Mouse (Mus musculus) yolk sac, embryonic 10.5 days (tissue): ENCODE measurements at regions not wholly inside any gene's neighbourhood (a gene's known extent, or its start where the extent isn't known, plus 50 kb on each side); places are given as distances from the start of the nearest gene placed in this dataset.

Source experiments
- DNase-seq: peaks from one replicate; pipeline ENCODE4 v3.0.0-alpha.2; 2017; ENCODE audit warnings: low spot score

DNA sequence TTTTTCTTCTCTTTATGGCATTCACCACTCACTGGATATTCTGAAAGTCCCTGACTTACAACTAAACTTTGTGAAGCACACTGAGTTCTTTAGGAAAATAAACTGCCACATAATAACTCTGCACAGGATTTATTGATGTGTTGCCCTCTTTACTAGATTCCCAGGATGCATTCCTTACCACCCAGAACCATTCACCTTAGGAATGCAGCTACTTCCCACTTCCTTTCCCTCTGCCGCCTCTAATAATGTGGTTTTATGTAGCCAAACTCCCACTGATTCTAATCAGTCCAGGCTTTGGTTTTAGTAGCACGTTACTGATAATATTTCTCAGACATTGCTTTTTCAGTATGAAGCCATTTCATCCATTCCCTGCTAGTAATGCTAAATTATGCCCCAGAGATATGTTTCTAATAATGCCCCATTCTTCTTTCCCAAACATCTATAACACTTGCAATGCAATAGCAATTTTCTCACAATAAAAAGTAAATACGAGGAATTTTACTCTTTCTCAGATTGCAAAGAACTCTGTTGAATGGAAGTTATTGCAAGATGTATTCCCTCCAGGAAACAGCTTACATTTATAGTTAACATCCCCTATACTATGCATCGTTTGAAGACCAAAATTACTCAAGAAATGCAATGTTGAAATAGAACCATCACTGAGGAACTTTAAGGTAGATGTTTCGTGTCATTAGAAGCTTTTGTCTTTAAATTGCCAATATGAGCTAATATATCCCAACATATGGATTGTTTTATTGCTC is 145.2 kb upstream of the Zpld1 start:
- no peak for DNase-seq

DNA sequence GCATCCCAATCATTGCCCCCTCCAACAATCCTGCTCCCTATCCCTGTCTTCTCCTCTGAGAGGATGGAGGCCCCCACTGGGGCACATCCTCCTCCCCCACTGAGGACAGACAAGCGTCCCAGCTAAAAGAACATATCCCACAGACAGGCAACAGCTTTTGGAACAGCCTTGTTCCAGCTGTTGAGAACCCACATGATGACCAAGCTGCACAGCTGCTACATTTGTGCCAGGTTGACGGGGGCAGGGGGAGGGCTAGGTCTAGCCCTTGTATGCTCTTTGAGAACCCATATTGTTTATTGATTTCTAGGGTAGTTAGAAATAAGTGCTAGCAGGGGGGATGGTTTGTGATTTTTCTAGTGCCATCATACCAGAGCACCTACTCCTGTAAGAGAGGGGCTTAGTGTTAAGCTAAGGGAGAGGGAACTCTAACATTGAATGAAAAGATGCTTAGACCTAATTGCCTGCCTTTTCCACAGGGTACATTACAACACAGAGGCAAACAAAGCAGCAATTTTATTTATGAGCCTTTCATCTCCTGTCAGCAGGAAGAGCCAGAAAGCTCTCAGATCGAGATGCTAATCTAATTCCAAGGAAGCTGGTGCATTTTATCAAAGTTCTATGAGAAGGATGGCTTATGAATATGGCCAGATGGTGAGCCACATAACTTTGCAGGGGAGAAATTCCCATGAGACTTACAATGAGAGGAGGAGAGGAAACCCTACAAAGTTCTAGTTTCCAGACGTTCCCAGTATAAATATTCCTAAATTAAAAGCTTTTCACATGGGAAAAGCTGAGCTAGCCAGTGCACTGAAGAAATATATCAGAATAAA is 137.6 kb upstream of the Zpld1 start:
- DNase-seq: no peak

DNA sequence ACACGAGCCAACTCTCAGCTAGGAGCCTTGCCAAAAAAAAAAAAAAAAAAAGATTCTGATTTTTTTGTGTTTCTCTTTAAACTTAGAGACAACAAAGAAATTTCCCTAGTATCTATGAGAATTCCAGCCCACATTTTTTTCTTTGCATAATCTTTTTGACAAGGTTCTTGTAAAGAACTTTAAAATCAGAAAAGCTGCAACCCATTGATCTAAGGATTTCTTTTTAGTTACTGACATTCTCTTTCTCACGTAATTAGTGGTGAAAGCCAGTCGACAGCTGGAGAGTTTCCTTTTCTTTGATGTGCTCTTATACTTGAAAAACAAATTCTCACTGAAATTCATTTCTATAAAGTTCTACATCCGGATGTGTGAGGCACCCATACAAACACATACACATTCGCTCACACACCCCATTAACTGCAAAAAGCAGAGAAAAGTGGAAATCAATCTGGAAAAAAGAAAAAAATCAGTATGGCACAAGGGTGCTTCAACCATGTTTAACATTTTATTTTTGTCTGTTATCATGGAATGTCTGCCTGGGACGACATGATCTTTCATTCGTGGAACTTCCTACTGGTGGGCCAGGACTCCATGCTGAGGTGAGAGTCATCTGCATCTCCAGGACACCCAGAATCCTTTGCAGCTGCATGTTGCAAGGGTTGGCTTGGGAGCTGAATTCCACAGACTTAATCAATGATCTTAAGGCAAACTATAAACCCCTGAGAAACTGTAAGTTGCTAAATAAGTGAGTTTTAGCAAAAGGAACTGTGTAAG is 124.0 kb upstream of the Zpld1 start:
- no peak for DNase-seq

GRCm38 (mm10) chr16:55420876-55421568 is 123.2 kb upstream of the Zpld1 start:
- DNase-seq: no peak

- no peak for DNase-seq
These were observed 121.1 kb upstream of the Zpld1 start for GRCm38 (mm10) chr16:55418871-55419270.

DNA sequence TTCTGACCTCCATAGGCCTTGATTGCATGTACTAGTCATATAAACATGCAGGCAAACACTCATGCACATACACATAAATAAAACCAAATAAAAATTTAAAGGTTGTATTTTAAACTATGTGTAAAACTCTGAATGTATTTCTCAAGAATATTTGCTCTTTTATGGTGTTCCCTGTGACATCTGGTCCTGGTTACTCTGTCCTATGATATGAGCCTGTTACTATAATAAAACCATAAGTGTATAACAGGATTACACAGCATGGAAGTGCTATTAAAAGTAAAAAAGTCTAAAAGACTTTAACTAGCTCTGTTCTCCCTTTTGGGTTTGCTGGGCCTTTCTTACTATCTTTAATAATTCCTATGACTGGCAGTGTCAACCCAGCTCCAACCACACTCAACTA is 103.0 kb upstream of the Zpld1 start:
- no peak for DNase-seq

DNA sequence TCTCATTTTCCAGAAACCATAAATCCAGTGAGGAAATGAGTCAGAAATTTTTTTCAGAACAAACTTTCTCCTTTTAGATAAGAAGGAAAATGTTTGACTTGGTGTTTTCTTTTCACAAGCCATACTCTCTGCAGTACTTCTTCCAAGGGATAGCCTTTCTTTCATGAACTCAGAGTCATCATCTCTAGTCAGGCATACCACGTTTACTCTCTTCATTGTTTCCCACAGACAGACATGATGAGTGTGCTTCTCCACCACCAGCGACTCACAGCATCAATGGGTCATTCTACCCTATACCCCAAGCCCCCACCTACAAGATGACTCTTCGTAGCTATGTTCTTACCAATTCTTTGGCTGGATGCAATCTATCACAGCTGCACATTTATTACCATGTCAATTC is 97.1 kb upstream of the Zpld1 start:
- DNase-seq: no peak

- no peak for DNase-seq
These were observed 92.6 kb upstream of the Zpld1 start for GRCm38 (mm10) chr16:55390400-55390799.

GRCm38 (mm10) chr16:55379996-55380395 is 82.2 kb upstream of the Zpld1 start:
- DNase-seq: no peak

DNA sequence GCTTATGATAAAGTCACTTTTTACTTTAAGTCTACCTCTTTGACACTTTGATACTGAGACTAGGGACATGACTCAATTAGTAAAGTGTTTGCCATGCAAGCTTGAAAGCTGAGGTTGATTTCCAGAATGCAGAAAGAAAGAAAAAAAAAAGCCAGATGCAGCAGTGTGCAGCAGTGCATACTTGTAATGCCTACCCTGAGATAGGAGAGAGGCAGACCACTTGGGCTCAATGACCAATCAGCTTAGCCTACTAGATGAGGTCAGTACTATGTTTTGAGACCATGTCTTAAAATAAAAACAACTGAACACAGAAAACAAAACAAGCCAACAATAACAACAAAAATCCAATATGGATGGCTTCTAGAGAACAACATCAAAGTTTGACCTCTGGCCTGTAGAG is 81.4 kb upstream of the Zpld1 start:
- DNase-seq: no peak

GRCm38 (mm10) chr16:55378701-55379100 is 80.9 kb upstream of the Zpld1 start:
- peak; percentile 30 for DNase-seq

DNA sequence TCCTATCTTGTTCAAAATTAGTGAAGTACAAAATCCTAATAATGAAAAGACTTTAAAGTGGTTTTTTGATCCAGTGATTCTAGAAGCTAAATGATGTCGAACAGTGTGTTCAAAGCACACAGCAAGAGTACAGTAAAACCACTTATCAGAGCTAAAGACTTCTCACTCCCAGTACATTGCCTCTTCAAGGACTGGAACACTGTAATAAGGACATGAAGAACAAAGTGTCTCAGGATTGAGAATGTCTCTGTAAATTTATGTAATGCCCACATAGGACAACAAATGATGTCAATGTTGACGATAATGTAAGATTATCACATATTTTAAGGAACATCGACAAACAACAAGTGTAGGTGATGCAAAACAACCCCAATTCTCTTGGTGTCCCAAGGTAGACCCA is 78.1 kb upstream of the Zpld1 start:
- no peak for DNase-seq

DNA sequence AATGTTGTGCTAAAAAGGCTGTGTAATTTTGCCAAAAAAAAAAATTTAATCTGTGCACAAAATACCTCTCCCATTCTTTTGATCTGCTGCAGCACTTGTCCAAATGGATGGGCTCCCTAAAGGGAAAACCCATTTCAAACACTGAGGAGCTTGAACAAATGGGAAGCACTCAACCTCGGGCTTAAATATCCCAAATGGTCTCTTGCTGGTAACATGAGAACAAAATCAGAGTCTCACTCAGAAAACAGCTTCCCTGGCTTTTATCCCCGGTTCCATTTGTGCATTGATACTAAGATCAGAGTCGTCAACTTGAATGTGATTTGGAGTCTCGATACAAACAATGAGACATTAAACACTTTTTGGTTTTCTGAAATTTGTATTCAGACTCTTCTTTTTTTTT is 59.9 kb upstream of the Zpld1 start:
- no peak for DNase-seq

DNA sequence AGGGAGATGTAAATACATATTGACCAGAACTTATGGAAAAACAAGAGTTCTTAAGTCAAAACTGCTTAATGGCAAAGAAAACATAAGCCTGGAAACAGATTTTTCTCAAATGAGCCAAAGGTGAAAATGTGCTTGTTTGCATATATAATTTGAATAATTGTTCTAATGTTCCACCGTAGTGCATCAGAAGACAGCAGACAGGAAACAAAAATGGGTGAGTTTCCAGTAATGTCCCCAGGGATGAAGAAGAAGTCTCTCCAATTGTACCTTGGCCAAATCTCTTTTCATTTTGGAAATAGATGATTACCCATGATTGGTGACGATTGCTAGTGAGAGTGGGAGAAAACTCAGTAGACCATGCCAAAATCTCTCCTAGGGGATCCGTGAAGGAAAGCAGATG is 58.3 kb upstream of the Zpld1 start:
- DNase-seq: no peak
